Mouse (Mus musculus) spleen, postnatal 14 days (tissue): ENCODE measurements around the gene Dnajc7.
"Not testable (repeated sequence)": the region's sequence is repeated elsewhere in the genome, so short reads cannot be mapped to it uniquely, and the experiment has no call there.

ENCODE experiments used
- DNase-seq, 2 experiments: peaks; one replicate each; pipeline ENCODE4 v3.0.0; 2021 to 2022; ENCODE audit warnings: low spot score in 2 of 2

Dnajc7 gene

GRCm38 (mm10) chr11:100619982-100620381 lies at the start of gene Dnajc7:
Dnajc7 (minus strand) TSS chr11:100620168.
- no peak for DNase-seq

DNA sequence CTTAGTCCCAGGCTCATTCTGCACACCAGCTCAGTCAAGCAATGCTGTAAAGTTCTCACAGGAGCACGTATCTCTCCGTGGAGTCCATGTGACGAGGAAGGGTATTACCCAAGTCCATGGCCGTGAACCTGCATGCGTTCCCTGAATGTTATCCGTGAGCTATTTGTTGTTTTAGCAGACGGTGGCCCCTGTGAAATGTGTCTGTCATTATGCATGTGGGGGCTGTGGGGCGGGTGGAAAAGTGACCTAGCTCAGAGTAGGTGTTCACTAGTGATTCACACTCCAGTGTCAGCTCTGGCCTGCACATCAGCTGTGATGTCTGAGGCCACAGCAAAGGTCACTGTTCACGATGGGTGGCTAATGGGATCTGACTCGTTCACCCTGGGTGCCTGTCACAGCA lies 39.8 kb upstream of the Dnajc7 start:
- no peak for DNase-seq

DNA sequence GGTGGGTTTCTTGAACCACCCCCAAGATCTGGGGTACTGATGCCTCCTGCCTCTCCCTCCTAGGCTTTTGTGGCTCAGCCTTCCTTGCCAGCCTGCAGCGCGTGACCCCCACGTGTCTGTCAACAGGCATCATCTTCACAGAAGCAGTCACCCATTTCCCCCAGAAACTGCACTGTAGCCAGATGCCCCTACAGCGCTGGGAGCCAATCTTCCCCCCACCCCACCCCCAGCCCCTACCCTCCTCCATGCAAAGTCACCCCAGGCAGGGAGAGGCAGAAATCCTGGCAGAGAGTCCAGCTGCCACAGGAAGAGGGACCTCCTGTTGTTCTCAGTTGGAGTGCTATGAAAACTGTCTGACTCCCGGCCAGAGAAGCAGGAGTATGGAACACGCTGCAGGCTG lies 36.5 kb upstream of the Dnajc7 start:
- no peak for DNase-seq

- not testable (repeated sequence) for DNase-seq
Observed at GRCm38 (mm10) chr11:100655589-100655988, 35.6 kb upstream of the Dnajc7 start.

GRCm38 (mm10) chr11:100651748-100652147 lies 31.8 kb upstream of the Dnajc7 start:
- no peak for DNase-seq

DNA sequence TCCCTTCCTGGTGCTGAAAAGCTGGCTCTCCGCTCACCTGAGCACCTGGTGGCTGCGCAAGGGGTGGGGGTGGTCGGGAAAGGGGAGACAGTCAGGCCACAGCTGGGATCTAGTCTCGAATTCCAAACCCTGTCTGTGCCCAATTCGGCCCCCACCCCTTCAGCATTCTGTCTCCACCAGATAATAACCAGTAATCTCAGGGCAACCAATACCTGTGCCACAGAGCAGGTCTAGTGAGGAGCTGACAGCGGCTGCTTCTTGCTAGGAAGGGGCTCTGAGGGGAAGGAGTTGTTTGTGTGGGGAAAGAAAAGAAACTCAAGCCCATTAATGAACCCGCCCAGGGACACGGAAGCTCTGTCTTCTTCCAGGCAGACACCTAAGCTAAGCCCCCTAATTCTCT lies 31.2 kb upstream of the Dnajc7 start:
- DNase-seq = no peak

DNA sequence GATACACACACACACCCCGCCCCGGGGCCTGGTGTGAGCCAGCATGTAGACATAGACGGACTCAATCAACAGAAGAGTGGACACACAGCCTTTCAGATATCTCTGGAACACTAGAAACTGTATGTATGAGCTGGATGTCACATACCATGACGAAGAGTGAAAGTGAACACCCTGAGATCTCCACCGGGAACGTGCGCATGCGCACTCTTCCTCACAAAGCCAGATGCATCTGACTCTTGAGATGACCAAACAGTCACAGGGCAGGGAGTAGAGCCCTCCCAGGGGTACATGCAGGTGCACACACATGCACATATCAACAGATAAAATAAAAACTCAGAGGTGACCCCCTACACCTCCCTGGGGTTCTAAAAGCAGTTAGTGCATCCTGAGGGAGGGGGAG lies 28.4 kb upstream of the Dnajc7 start:
- no peak for DNase-seq

DNA sequence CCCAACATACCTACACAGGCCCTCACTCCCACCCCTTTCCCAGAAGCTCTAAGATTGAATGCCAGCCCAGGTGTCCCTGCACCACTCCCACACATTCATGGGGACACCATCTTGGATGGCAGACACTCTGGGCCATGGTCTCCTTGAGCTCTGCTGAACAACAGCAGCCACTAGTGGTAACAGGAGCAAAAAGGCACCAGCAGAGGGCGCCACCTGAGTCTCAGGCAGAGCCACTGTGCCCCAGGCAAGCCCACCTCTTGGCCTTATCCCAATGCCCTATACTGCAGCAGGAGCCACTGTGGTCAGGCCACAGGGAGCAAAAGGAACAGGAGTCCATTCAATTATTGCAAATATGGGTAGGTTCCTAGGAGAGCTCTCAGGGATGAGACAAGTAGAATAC lies 26.3 kb upstream of the Dnajc7 start:
- DNase-seq = peak in 1 of 2 experiments; percentile 57

DNA sequence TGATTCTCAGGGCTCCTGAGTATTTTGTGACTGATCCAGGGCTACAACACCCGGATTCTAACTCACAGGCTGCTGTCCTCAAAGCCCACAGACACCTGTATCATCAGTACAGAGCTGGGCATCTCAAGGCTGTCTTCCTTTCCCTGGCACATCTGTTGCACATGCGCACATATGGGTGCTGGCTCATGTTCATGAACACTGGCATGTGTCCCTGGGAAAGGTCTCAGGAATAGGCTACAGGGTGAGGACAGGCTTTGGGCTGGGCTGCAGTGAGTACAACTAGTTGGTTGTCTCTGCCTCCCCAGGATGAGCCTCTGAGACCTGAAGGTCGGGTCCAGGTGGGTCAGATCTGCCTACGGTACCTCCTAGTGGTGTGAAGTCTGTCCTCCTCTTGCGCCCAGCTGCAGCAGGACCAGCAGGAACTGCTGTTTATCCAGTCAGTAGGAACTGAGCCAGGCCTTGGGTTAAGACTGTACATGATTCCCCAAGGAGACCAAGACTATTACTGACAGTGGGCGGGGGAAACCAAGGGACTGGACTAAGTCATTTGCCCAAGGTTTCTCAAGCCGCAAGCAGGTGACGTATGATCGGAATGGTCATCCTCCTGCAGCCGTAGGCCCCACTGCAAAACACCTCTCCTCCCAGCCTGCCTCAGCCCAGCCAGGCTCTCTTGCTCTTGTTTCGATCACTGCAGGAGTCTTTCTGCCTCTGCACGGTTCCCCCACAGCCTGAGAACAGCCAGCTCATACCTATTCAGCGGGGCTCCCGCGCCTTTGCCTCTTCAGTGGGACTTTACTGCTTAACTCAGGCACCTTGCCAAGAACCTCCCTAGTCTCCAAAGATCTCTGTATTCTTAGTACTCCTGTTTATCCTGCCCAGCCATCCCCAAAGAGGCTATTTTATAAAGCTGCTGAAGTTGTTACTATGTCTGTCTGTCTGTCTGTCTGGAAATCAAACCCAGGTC lies 23.9 kb upstream of the Dnajc7 start:
- DNase-seq = no peak

DNA sequence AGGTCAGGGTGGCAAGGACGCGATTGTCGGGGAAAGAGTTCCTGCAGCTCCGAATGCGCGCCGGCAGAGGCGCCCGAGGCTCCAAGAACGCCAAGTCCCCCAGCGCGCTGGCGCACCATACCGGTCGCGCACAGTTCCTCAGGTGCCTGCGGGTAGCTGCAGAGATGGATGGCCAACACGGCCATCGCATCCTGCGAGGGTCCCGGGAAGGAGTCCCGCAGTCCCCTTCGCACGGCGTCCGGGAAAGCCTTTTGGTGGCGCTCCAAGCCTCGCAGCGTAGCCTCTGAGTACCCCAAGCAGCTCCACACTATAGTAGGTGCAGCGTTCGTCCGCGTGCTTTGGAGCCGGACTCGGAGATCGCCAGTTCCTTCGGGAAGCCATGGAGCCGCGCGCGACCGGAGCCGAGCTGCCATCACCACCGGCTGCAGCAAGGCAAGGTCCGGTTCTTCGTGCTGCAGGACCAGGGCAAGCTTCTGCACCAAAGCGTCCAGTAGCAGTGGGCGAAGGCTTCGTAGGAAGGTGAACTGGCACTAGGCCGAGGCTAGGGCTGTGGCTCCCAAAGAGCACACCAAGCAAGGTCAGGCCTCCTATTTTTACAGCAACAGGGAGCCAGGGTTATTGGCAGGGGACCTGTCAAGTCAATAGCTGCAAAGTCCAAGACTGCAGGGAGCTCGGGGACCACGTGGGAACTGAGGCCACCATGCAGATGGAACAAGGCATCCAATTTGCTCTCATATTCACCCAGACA lies 20.4 kb upstream of the Dnajc7 start:
- DNase-seq = no peak

- no peak for DNase-seq
Observed at GRCm38 (mm10) chr11:100634530-100634929, 14.6 kb upstream of the Dnajc7 start.

GRCm38 (mm10) chr11:100628862-100629352 lies 8.9 kb upstream of the Dnajc7 start:
- no peak for DNase-seq

- no peak for DNase-seq
Observed at GRCm38 (mm10) chr11:100628056-100628455, 8.1 kb upstream of the Dnajc7 start.

DNA sequence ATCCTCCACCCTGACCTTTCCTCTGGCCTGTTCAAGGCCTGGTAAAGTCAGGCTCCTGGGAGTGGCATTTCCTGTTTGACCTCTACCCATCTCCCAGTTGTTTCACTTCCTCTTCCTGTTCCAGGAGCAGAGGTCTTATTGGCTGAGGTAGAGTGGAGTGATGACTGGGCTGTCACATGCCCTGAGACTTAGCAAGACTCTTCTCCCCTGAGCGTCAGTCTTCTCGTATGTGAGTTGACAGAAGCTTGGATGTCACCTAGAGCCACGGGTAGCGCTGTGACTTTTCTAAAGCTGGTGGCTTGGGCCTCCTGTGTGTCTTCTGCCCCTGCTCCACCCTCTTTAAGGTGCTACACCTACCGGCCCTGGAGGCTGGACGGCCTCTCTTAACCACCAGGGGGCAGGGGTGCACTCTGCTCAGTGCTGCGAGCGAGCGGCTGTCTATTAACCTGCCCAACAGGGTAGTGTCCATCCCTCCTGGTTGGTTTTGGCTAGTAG lies 6.8 kb upstream of the Dnajc7 start:
- peak; percentile 61 to 79 for DNase-seq

GRCm38 (mm10) chr11:100625754-100626700 lies 6.1 kb upstream of the Dnajc7 start:
- DNase-seq = no peak

DNA sequence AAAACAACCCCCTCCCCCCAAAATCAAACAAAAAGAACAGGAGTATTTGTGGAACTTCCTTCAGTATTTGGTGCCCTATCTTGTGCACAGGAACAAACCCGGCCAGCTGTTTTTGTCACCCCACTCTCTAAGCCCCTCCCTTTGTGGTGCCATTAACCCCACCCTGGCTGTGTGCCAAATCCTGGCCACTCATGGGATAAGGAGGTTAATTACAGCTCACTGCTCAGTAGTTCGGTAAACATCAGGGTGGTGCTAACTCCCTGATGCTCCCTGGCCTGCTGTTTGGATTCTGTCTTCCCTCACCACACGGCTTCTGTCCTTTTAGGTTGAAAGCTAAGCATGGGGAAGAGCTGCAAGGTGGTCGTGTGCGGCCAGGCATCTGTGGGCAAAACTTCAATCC lies 3.9 kb upstream of the Dnajc7 start:
- peak in 1 of 2 experiments; percentile 51 for DNase-seq

GRCm38 (mm10) chr11:100622714-100623113 lies 2.7 kb upstream of the Dnajc7 start:
- peak; percentile 90 to 94 for DNase-seq

DNA sequence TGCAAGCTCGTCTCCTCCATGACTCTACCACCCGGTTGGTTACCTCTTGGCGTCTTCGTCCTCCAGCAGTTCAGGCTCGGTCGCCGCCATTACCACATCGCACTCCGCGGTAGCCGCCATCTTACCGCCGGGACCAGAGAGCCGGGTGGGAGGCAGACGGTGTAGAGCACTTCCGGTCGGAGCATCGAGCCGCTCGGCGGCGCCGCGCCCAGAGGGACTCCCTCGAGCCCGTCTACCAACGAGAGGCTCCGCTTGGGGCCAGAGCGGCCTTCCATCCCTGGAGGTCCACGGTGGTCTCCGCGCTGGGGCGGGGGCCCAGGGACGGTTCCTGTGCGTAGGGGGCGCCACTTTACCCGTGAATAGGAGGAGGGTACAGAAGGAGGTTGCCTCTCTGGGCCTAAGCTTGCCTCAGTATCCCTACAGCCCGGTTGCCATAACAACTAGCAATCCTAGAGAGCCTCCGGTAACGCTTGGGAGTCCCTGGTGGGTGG lies 438 bp downstream of the Dnajc7 start:
- peak; percentile 90 to 92 for DNase-seq

DNA sequence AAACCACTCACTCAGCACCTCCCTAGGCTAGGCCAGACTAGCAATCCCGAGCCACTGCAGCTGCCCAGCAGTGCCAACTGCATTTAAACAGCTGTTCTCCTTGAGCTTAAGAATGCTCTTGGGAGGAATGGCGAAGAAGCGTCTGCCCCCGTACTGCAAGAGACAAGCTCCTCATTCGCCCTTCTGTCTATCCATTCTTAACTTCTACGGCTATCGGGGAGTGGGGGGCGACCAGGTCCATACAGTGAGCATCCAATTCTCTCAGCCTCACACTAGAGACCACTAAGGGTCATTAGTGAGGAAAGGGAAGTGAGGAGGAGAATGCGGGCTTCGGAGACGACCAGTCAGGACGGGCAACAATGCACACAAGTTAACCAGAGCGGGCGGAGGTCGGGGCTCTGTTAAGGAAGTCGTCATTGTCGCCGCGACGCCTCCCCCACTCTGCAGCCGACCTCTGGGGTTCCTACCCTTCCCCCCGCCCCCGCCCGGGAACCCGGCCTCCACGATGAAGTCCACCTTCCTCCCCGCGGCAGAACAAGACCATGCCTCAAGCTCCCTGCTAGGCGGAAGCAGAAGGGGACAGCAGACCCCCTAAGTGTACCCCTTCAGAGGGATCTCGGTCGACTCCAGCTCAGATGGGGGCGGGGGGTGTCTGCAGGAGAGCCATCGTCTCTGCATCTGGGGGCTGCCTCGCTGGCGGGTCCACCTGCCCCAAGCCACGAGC lies 1.0 kb downstream of the Dnajc7 start, which contains the start of gene Nkiras2:
Nkiras2 (plus strand) TSS at position 484 of the 724 bp plus-strand sequence.
- peak; percentile 44 to 67 for DNase-seq

DNA sequence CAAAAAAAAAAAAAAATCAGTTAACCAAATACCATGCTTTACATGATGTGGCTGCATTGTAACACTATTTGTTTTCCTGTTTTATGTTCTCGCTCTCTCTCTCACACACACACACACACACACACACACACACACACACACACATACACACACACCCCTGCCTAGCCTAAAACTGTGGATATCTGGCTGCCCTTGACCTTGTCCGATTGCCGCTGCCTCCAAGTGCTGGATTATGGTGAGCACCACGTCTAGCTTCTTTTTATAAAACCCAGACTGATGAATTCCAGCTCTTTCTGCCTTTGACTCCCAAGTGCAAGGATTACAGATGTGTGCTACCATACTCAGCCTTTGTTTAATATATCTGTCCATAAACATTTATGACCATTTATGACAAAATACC lies 2.5 kb downstream of the Dnajc7 start:
- DNase-seq = no peak
